Mouse (Mus musculus) bone marrow macrophage, adult 2 months (primary cell): ENCODE measurements around the gene Pogz.

Experiments
- CTCF ChIP-seq: IDR thresholded peaks from 2 replicates; pipeline ENCODE4 v1.5.1; 2012; ENCODE audit warnings: low read depth, mild to moderate bottlenecking, low read length, moderate library complexity
- POLR2A ChIP-seq: IDR thresholded peaks from 2 replicates; pipeline ENCODE4 v1.6.1; 2012; ENCODE audit warnings: mild to moderate bottlenecking, low read depth, low read length, borderline replicate concordance

DNA sequence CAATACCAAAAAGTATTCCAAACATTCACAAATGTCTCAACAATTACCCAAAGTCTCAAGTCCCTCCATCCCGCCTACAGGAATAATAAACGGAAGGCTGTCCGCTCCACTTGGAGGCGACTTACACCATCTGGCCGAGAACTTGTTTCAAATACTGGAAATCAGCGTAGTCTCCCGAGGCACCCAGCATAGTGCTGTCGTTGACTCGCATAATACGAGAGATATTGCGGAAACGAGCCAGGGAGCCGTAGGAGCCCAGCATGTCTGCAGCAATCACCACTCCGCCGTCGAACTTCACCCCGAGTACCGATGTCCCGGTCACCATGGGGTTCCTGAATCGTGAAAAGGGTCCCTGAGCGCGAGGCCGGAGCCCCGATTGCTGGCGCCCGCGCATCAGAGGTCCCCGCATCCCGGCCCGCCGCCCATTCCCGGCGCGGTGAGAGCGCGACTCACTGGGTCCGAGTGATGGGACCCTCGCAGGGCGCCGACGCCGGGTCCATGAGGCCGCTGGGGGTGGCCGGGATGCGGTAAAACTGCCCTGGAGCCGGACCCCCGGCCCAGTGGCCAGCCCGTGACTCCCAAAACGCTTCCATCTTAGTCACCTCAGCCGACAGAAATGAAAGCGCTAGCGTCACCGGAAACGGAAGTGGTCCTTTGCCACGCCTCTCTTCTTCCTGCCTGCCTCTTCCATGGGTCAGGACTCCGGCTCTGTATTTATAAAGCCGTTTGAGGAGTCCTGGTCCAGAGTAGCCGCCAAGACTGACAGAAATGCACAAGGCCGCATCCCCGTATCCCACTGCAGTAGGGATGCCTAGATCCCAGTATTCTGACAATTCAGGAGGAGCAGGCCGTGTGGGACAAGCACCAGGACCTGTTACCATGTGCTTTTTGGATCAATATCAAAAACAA, 49.2 kb downstream of the Pogz start, which contains the start of gene Psmb4:
- TF ChIP-seq CTCF (no peak), POLR2A (no peak)
